Mouse (Mus musculus): ENCODE data around the gene Psme2. TPM values are rescaled to one million over a fixed set of nuclear protein-coding genes. Genes with fewer than 3 reads are reported as not detected.

The Psme2 gene
- total and polyA plus RNA-seq, 3 experiments = 467 to 757 (median 684) TPM

DNA sequence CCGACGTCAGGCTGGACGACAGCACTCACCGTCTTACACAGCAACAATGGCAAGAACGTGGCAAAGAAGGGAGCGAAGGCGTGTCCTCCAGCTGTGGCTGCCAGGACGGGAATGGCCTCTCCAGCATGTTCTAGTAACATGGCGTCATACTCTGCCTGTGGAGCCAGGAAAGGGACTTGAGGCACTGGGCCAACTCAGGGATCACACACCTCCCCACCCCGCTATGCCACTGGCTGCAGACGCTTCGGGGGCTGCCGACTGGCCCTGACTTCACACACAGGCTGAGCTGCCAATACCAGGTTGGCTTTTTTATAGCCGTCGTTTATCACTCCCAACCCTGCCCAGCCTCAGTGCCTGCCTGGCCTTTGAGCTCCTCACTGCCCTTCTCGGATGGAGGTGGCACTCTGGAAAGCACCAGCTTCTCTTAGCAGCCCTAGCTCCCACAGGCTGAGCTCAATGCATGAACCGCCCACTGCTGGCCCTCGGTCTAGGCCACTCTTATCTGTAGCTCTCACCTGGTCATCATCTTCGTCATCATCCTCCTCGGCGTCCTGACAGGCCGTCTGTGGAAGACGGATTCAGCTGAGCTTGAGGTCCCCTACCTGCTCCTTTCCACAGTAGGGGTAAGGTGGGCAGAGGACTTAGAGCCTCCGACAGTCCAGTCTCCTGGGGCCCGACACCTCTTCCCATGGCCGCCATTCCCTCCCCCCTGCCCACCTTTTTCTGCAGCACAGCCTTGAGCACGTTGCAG, 37.3 kb upstream of the Psme2 start:
- Histone ChIP-seq H3K79me2 (replicated peaks; ENCODE audit: control insufficient read depth, extremely low read depth, insufficient read depth, poor library complexity, severe bottlenecking) (no peaks in the 10 kb centered on the region), H3K36me3 (replicated peaks in 1 of 2; ENCODE audit: control insufficient read depth in 1 of 2, insufficient read depth in 1 of 2, low read length in 1 of 2) (peaks cover 89 to 100% of the 10 kb centered on the region in 2 experiments), H3K4me3 (replicated peaks in 1 of 3; ENCODE audit: low read depth in 2 of 3, low read length in 2 of 3, poor library complexity in 1 of 3) (no peak overlapping the region), H3K9me3 (replicated peaks; ENCODE audit: low read length) (no peaks in the 10 kb centered on the region), H3K4me1 (ENCODE audit: control insufficient read depth in 1 of 2, insufficient read depth in 2 of 2) (peaks cover 0 to under 1% of the 10 kb centered on the region in 2 experiments; a peak in 1 of 4 replicates), H3K27me3 (replicated peaks) (no peaks in the 10 kb centered on the region), H3K27ac (ENCODE audit: insufficient read depth, low read depth) (no peak overlapping the region), H3K4me2 (ENCODE audit: insufficient read depth, low read depth, poor library complexity, severe bottlenecking) (no peak overlapping the region), H3K9ac (ENCODE audit: insufficient read depth, low read depth) (no peak overlapping the region)
- TF ChIP-seq NELFE (IDR thresholded peaks at IDR 0.05; ENCODE audit: low read depth, low read length) (no peak), EP300 (IDR thresholded peaks at IDR 0.05; ENCODE audit: low read length) (no peak), ETS1 (conservative IDR thresholded peaks at IDR 0.05; ENCODE audit: low read depth, low read length) (no peak), POLR2A (IDR thresholded peaks at IDR 0.05; ENCODE audit: low read depth, low read length) (no peak), TCF12 (IDR thresholded peaks at IDR 0.05; ENCODE audit: low read depth, low read length) (no peak), NRF1 (IDR thresholded peaks at IDR 0.05; ENCODE audit: low read depth, low read length) (no peak), USF1 (IDR thresholded peaks at IDR 0.05; ENCODE audit: low read depth, low read length) (no peak), KAT2A (IDR thresholded peaks at IDR 0.05; ENCODE audit: insufficient replicate concordance, low read length) (no peak), ZKSCAN1 (IDR thresholded peaks at IDR 0.05; ENCODE audit: borderline replicate concordance, low read depth, low read length) (no peak), BHLHE40 (IDR thresholded peaks at IDR 0.05; ENCODE audit: low read depth, low read length) (no peak), ELF1 (IDR thresholded peaks at IDR 0.05; ENCODE audit: low read depth, low read length) (no peak), POLR2AphosphoS2 (IDR thresholded peaks at IDR 0.05; ENCODE audit: low read depth, low read length) (no peak), RCOR1 (conservative IDR thresholded peaks at IDR 0.05; ENCODE audit: low read depth, low read length) (no peak), ZMIZ1 (IDR thresholded peaks at IDR 0.05; ENCODE audit: low read depth, low read length) (no peak), MEF2A (IDR thresholded peaks at IDR 0.05; ENCODE audit: borderline replicate concordance, low read depth, low read length) (no peak), GABPA (IDR thresholded peaks at IDR 0.05; ENCODE audit: insufficient replicate concordance, low read depth, low read length) (no peak), JUN (IDR thresholded peaks at IDR 0.05; ENCODE audit: insufficient read depth, low read depth, low read length) (no peak), CHD2 (IDR thresholded peaks at IDR 0.05; ENCODE audit: low read length) (no peak), MAFK (IDR thresholded peaks at IDR 0.05; ENCODE audit: insufficient replicate concordance, low read length) (no peak)
- no peak for DNase-seq (ENCODE audit: extremely low read depth)
- in situ Hi-C loops (cut with MboI; ENCODE audit: low pct_ligation_motif_present, low pct_unique_long_range_greater_than_20kb, low sequenced_read_pairs) (no loop called here), dilution Hi-C loops (cut with MboI; ENCODE audit: extremely low pct_ligation_motif_present, extremely low pct_unique_long_range_greater_than_20kb, low sequenced_read_pairs) (no loop called here)
